8 mouse cellular contexts compared by ENCODE assay signal in genomic region chr9:103364601-103365289, GRCm38 (mm10). TPM values are rescaled to one million over a fixed set of nuclear protein-coding genes. Genes with fewer than 3 reads are reported as not detected.
DNase-seq lines count a peak whose midpoint lies in the region; ATAC-seq and TF ChIP-seq lines count a peak whose summit lies in the region.

No protein-coding gene starts in this region.

- H3K9me3 ChIP-seq in forebrain, embryonic 13.5 days (replicated peaks) = no peaks in the 10 kb centered on the region
- no peaks in the 10 kb centered on the region for H3K9me3 ChIP-seq in lung, embryonic 14.5 days (ENCODE audit: low read depth, low read length)
- no peaks in the 10 kb centered on the region for H3K9me3 ChIP-seq in neural tube, embryonic 15.5 days (replicated peaks)

- TF ChIP-seq CTCF in layer of hippocampus, adult 2 months (conservative IDR thresholded peaks at IDR 0.05) = no peak
- TF ChIP-seq CTCF in lung, embryonic 14.5 days (IDR thresholded peaks at IDR 0.05; ENCODE audit: low read depth) = no peak
- TF ChIP-seq CTCF in thymus, adult 2 months (IDR thresholded peaks at IDR 0.05; ENCODE audit: borderline replicate concordance, control insufficient read depth, extremely low read depth, insufficient read depth, low read length, poor library complexity) = no peak

- peak; percentile 33 for ATAC-seq in forebrain, embryonic 13.5 days
- ATAC-seq in lung, embryonic 14.5 days (ENCODE audit: insufficient read depth) = peak; percentile 26
- peak; percentile 43 for ATAC-seq in neural tube, embryonic 15.5 days (ENCODE audit: low FRiP score)

- WGBS in forebrain, embryonic 13.5 days = 1% methylated on average over 66 of the region's 94 CpGs
- WGBS in lung, embryonic 14.5 days = 2% methylated on average over 73 of the region's 94 CpGs
- 4% methylated on average over 84 of the region's 94 CpGs for WGBS in neural tube, embryonic 15.5 days
- WGBS in thymus, adult 2 months = 4% methylated on average over 94 of the region's 94 CpGs

- H3K27me3 ChIP-seq in forebrain, embryonic 13.5 days = no peaks in the 10 kb centered on the region
- no peaks in the 10 kb centered on the region for H3K27me3 ChIP-seq in lung, embryonic 14.5 days (ENCODE audit: insufficient read depth, low read length)
- no peaks in the 10 kb centered on the region for H3K27me3 ChIP-seq in neural tube, embryonic 15.5 days (replicated peaks)
- H3K27me3 ChIP-seq in thymus, adult 2 months (ENCODE audit: control insufficient read depth, insufficient read depth, low read length) = no peaks in the 10 kb centered on the region

- intact Hi-C loops in heart, postnatal 14 days (cut with DNase I) = loop anchor here (5.0 to 10.0 kb wide), 2 partner anchors 52 to 640 kb away; partner anchors contain the start of gene Nphp3

- peaks cover 32% of the 10 kb centered on the region for H3K4me1 ChIP-seq in forebrain, embryonic 13.5 days
- peaks cover 10% of the 10 kb centered on the region for H3K4me1 ChIP-seq in lung, embryonic 14.5 days (ENCODE audit: insufficient read depth)
- peaks cover 30% of the 10 kb centered on the region for H3K4me1 ChIP-seq in neural tube, embryonic 15.5 days
- peaks cover 7% of the 10 kb centered on the region for H3K4me1 ChIP-seq in thymus, adult 2 months (replicated peaks; ENCODE audit: control insufficient read depth, insufficient read depth, low read length)

- peak; percentile 68 for DNase-seq in CD4-positive helper T cell, adult 2 months (ENCODE audit: low read depth, low spot score)
- peak; percentile 81 to 88 for DNase-seq in adrenal gland, postnatal 36 days
- peak; percentile 71 to 81 for DNase-seq in heart, postnatal 14 days
- DNase-seq in layer of hippocampus, adult 2 months (ENCODE audit: low spot score in 2 of 2) = peak in 1 of 2 experiments; percentile 40
- DNase-seq in lung, embryonic 14.5 days = peak; percentile 79
- peak; percentile 50 for DNase-seq in thymus, adult 2 months

- H3K27ac ChIP-seq in forebrain, embryonic 13.5 days = peak overlapping the region; percentile 96
- peak overlapping the region; percentile 92 for H3K27ac ChIP-seq in layer of hippocampus, adult 2 months
- peak overlapping the region; percentile 98 for H3K27ac ChIP-seq in lung, embryonic 14.5 days (ENCODE audit: low read depth)
- H3K27ac ChIP-seq in neural tube, embryonic 15.5 days (replicated peaks) = peak overlapping the region; percentile 97
- peak overlapping the region; percentile 29 for H3K27ac ChIP-seq in thymus, adult 2 months (ENCODE audit: control insufficient read depth, insufficient read depth, low read length)

- H3K9ac ChIP-seq in forebrain, embryonic 13.5 days = peak overlapping the region; percentile 95
- peak overlapping the region; percentile 96 for H3K9ac ChIP-seq in lung, embryonic 14.5 days
- peak overlapping the region; percentile 93 for H3K9ac ChIP-seq in neural tube, embryonic 15.5 days (replicated peaks)

- TF ChIP-seq POLR2A in thymus, adult 2 months (IDR thresholded peaks at IDR 0.05; ENCODE audit: control insufficient read depth, extremely low read depth, insufficient read depth, low read length, poor library complexity) = no peak

- peak overlapping the region; percentile 90 for H3K4me3 ChIP-seq in forebrain, embryonic 13.5 days
- H3K4me3 ChIP-seq in layer of hippocampus, adult 2 months = peak overlapping the region; percentile 83
- H3K4me3 ChIP-seq in lung, embryonic 14.5 days (ENCODE audit: low read depth, low read length) = peak overlapping the region; percentile 93
- H3K4me3 ChIP-seq in neural tube, embryonic 15.5 days (replicated peaks) = peak overlapping the region; percentile 91
- peak overlapping the region; percentile 75 for H3K4me3 ChIP-seq in thymus, adult 2 months (ENCODE audit: control insufficient read depth, insufficient read depth, low read length)

- H3K4me2 ChIP-seq in forebrain, embryonic 13.5 days = peak overlapping the region; percentile 90
- H3K4me2 ChIP-seq in lung, embryonic 14.5 days = peak overlapping the region; percentile 67
- peak overlapping the region; percentile 80 for H3K4me2 ChIP-seq in neural tube, embryonic 15.5 days

- H3K36me3 ChIP-seq in forebrain, embryonic 13.5 days (ENCODE audit: poor library complexity, severe bottlenecking) = peaks cover 9% of the 10 kb centered on the region
- peaks cover 35% of the 10 kb centered on the region for H3K36me3 ChIP-seq in lung, embryonic 14.5 days (ENCODE audit: insufficient read depth)
- H3K36me3 ChIP-seq in neural tube, embryonic 15.5 days = no peaks in the 10 kb centered on the region
- peaks cover 14% of the 10 kb centered on the region; the same call in 1 of the 2 replicates for H3K36me3 ChIP-seq in thymus, adult 2 months (ENCODE audit: control insufficient read depth, insufficient read depth, low read length)

RNA-seq across cellular contexts. Expression of gene Cdv3, which starts 0.9 kb away (rescaled TPM):
- total RNA-seq in adrenal gland, postnatal 36 days (2021) = 100 to 1,000 TPM; 163 to 232 TPM
- 93.9 and 125 TPM in 2 replicates for polyA plus RNA-seq in forebrain, embryonic 13.5 days (2015; fragmentation: Nextera tagmentation; extraction: Ambion mirVana)
- 10 to 100 TPM; 85.5 to 99.8 TPM for total RNA-seq in heart, postnatal 14 days (2021)
- 10 to 100 TPM; 69.3 to 72.9 TPM for total RNA-seq in layer of hippocampus, adult 2 months (2021)
- 92.0 and 93.4 TPM in 2 replicates for polyA plus RNA-seq in lung, embryonic 14.5 days (2014; fragmentation: Nextera tagmentation; extraction: Ambion mirVana)
- 89.9 and 101 TPM in 2 replicates for polyA plus RNA-seq in neural tube, embryonic 15.5 days (2015; fragmentation: Nextera tagmentation; extraction: Ambion mirVana)
- polyA plus RNA-seq in thymus, adult 2 months (2012; rRNA removed) = 74.9 and 166 TPM in 2 replicates

RNA-seq across cellular contexts. Expression of gene Topbp1, which starts 59.7 kb away (rescaled TPM):
- total RNA-seq in adrenal gland, postnatal 36 days (2021) = 10 to 100 TPM; 27.7 to 28.0 TPM
- 59.9 and 66.3 TPM in 2 replicates for polyA plus RNA-seq in forebrain, embryonic 13.5 days (2015; fragmentation: Nextera tagmentation; extraction: Ambion mirVana)
- total RNA-seq in heart, postnatal 14 days (2021) = 10 to 100 TPM; 12.8 to 17.6 TPM
- total RNA-seq in layer of hippocampus, adult 2 months (2021) = 10 to 100 TPM; 22.4 to 22.7 TPM
- 96.5 and 103 TPM in 2 replicates for polyA plus RNA-seq in lung, embryonic 14.5 days (2014; fragmentation: Nextera tagmentation; extraction: Ambion mirVana)
- polyA plus RNA-seq in neural tube, embryonic 15.5 days (2015; fragmentation: Nextera tagmentation; extraction: Ambion mirVana) = 17.6 and 31.5 TPM in 2 replicates
- 41.5 and 52.1 TPM in 2 replicates for polyA plus RNA-seq in thymus, adult 2 months (2012; rRNA removed)

RNA-seq across cellular contexts. Expression of gene 1300017J02Rik, which starts 59.9 kb away (rescaled TPM):
- total RNA-seq in adrenal gland, postnatal 36 days (2021) = under 1 TPM; 0.40 to 0.46 TPM
- 1.2 and 1.8 TPM in 2 replicates for polyA plus RNA-seq in forebrain, embryonic 13.5 days (2015; fragmentation: Nextera tagmentation; extraction: Ambion mirVana)
- under 1 TPM; 0.34 to 0.45 TPM for total RNA-seq in heart, postnatal 14 days (2021)
- 1 to 10 TPM in 1 of 2 experiments, not detected in 1; 1.2 TPM for total RNA-seq in layer of hippocampus, adult 2 months (2021)
- 0.51 and 0.78 TPM in 2 replicates for polyA plus RNA-seq in lung, embryonic 14.5 days (2014; fragmentation: Nextera tagmentation; extraction: Ambion mirVana)
- polyA plus RNA-seq in neural tube, embryonic 15.5 days (2015; fragmentation: Nextera tagmentation; extraction: Ambion mirVana) = 1.5 TPM in 2 replicates
- 1.7 and 1.9 TPM in 2 replicates for polyA plus RNA-seq in thymus, adult 2 months (2012; rRNA removed)

Comparison
In these comparisons a context has a peak if more than half of its experiments do, and no peak if none do; other contexts are left out.
1. H3K27ac ChIP-seq: peak in every context shown above with its lines; median percentile 98 in lung, embryonic 14.5 days; 97 in neural tube, embryonic 15.5 days; 96 in forebrain, embryonic 13.5 days; 92 in layer of hippocampus, adult 2 months; 29 in thymus, adult 2 months.